Mouse (Mus musculus): ENCODE data around the gene Crb2. TPM values are rescaled to one million over a fixed set of nuclear protein-coding genes. Genes with fewer than 3 reads are reported as not detected.

The Crb2 gene
- total RNA-seq, 1 experiment: 1.7 TPM

DNA sequence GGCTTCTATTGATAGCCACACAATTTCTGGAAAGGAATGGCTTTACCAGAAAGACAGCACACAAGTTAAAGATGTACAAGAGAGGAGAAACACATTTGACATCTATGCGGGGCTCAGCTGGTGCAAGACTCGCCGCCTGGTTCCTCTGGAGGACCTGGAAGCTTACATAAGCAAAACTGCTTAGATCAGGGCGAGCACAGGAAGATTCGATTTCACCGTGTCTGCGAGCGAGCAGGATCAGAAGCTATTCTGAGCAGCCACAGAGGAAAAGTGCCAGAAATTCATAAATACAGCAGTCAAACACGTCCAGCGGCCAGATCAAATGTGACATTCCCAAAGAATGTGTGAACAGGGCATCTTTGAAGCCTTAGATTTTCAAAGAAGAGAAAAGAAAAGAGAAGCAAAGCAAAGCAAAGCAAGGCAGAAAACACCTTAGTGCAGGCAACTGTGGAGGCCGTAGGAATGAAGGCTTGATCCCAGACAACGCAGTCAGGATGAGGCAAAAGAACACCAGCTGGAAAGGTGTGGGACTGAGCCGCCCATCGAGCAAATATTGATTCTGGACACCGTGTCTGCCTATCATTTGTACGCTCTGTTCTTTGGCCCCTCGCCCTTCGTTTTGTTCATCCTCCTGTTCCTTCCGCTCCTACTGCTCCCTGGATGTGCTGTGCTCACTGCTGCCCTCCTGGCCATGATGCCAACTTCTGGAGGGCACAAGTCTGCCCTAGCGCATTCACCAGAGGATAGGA lies 34.1 kb upstream of the Crb2 start:
- DNase-seq (ENCODE audit: low read depth, low spot score): no peak
- H3K4me3 ChIP-seq (ENCODE audit: insufficient read depth in 1 of 2, low read depth in 1 of 2, low read length in 2 of 2, poor library complexity in 1 of 2, severe bottlenecking in 1 of 2): no peak overlapping the region
- TF ChIP-seq HCFC1 (IDR thresholded peaks at IDR 0.05; ENCODE audit: borderline replicate concordance, insufficient read depth, low read length) (no peak), ZC3H11A (IDR thresholded peaks at IDR 0.05; ENCODE audit: borderline replicate concordance, low read depth, low read length) (no peak), CHD2 (IDR thresholded peaks at IDR 0.05; ENCODE audit: low read depth, low read length) (no peak), MAFK (IDR thresholded peaks at IDR 0.05; ENCODE audit: insufficient read depth, low read depth, low read length) (no peak), ZNF384 (IDR thresholded peaks at IDR 0.05; ENCODE audit: low read depth, low read length) (no peak)
- H3K9me3 ChIP-seq (ENCODE audit: control insufficient read depth, insufficient read depth, low read depth, low read length): no peaks in the 10 kb centered on the region
- no peak overlapping the region for H3K9ac ChIP-seq (ENCODE audit: insufficient read depth, low read depth, low read length, poor library complexity, severe bottlenecking)
- in situ Hi-C loops (cut with MboI; ENCODE audit: low sequenced_read_pairs in 2 of 2, unreplicated experiment in 2 of 2): no loop called here
- H3K36me3 ChIP-seq (ENCODE audit: control insufficient read depth, insufficient read depth, low read length, poor library complexity, severe bottlenecking): no peaks in the 10 kb centered on the region
- no peaks in the 10 kb centered on the region for H3K4me1 ChIP-seq (ENCODE audit: control insufficient read depth in 2 of 2, insufficient read depth in 2 of 2, low read length in 2 of 2, poor library complexity in 1 of 2)
- no peak overlapping the region for H3K27ac ChIP-seq (ENCODE audit: insufficient read depth, low read depth, low read length, poor library complexity, severe bottlenecking)

- no peak overlapping the region for H3K4me3 ChIP-seq (ENCODE audit: insufficient read depth in 1 of 2, low read depth in 1 of 2, low read length in 2 of 2, poor library complexity in 1 of 2, severe bottlenecking in 1 of 2)
- H3K9me3 ChIP-seq (ENCODE audit: control insufficient read depth, insufficient read depth, low read depth, low read length): no peaks in the 10 kb centered on the region
- DNase-seq (ENCODE audit: low read depth, low spot score): no peak
- peaks cover 0 to 3% of the 10 kb centered on the region in 2 experiments; a peak in 1 of 4 replicates for H3K4me1 ChIP-seq (ENCODE audit: control insufficient read depth in 2 of 2, insufficient read depth in 2 of 2, low read length in 2 of 2, poor library complexity in 1 of 2)
- H3K27ac ChIP-seq (ENCODE audit: insufficient read depth, low read depth, low read length, poor library complexity, severe bottlenecking): no peak overlapping the region
- no peak overlapping the region for H3K9ac ChIP-seq (ENCODE audit: insufficient read depth, low read depth, low read length, poor library complexity, severe bottlenecking)
- TF ChIP-seq ZNF384 (IDR thresholded peaks at IDR 0.05; ENCODE audit: low read depth, low read length): no peak
- TF ChIP-seq HCFC1 (IDR thresholded peaks at IDR 0.05; ENCODE audit: borderline replicate concordance, insufficient read depth, low read length): no peak
- TF ChIP-seq CHD2 (IDR thresholded peaks at IDR 0.05; ENCODE audit: low read depth, low read length): no peak
- no peaks in the 10 kb centered on the region for H3K36me3 ChIP-seq (ENCODE audit: control insufficient read depth, insufficient read depth, low read length, poor library complexity, severe bottlenecking)
- in situ Hi-C loops (cut with MboI; ENCODE audit: low sequenced_read_pairs in 2 of 2, unreplicated experiment in 2 of 2): no loop called here
These were observed 31.2 kb upstream of the Crb2 start for GRCm38 (mm10) chr2:37744773-37745395.

GRCm38 (mm10) chr2:37746293-37747049 lies 29.6 kb upstream of the Crb2 start:
- in situ Hi-C loops (cut with MboI; ENCODE audit: low sequenced_read_pairs in 2 of 2, unreplicated experiment in 2 of 2): no loop called here
- Histone ChIP-seq H3K9me3 (ENCODE audit: control insufficient read depth, insufficient read depth, low read depth, low read length) (no peaks in the 10 kb centered on the region), H3K36me3 (ENCODE audit: control insufficient read depth, insufficient read depth, low read length, poor library complexity, severe bottlenecking) (no peaks in the 10 kb centered on the region), H3K27ac (ENCODE audit: insufficient read depth, low read depth, low read length, poor library complexity, severe bottlenecking) (no peak overlapping the region), H3K4me3 (ENCODE audit: insufficient read depth in 1 of 2, low read depth in 1 of 2, low read length in 2 of 2, poor library complexity in 1 of 2, severe bottlenecking in 1 of 2) (no peak overlapping the region), H3K9ac (ENCODE audit: insufficient read depth, low read depth, low read length, poor library complexity, severe bottlenecking) (no peak overlapping the region), H3K4me1 (ENCODE audit: control insufficient read depth in 2 of 2, insufficient read depth in 2 of 2, low read length in 2 of 2, poor library complexity in 1 of 2) (peaks cover 0 to 3% of the 10 kb centered on the region in 2 experiments; a peak in 1 of 4 replicates)
- no peak for DNase-seq (ENCODE audit: low read depth, low spot score)
- TF ChIP-seq ZNF384 (IDR thresholded peaks at IDR 0.05; ENCODE audit: low read depth, low read length) (no peak), HCFC1 (IDR thresholded peaks at IDR 0.05; ENCODE audit: borderline replicate concordance, insufficient read depth, low read length) (no peak), MAFK (IDR thresholded peaks at IDR 0.05; ENCODE audit: insufficient read depth, low read depth, low read length) (no peak), ZC3H11A (IDR thresholded peaks at IDR 0.05; ENCODE audit: borderline replicate concordance, low read depth, low read length) (no peak), CHD2 (IDR thresholded peaks at IDR 0.05; ENCODE audit: low read depth, low read length) (no peak)

GRCm38 (mm10) chr2:37747909-37748308 lies 28.1 kb upstream of the Crb2 start:
- Histone ChIP-seq H3K9me3 (ENCODE audit: control insufficient read depth, insufficient read depth, low read depth, low read length) (no peaks in the 10 kb centered on the region), H3K4me3 (ENCODE audit: insufficient read depth in 1 of 2, low read depth in 1 of 2, low read length in 2 of 2, poor library complexity in 1 of 2, severe bottlenecking in 1 of 2) (no peak overlapping the region), H3K27ac (ENCODE audit: insufficient read depth, low read depth, low read length, poor library complexity, severe bottlenecking) (no peak overlapping the region), H3K9ac (ENCODE audit: insufficient read depth, low read depth, low read length, poor library complexity, severe bottlenecking) (no peak overlapping the region), H3K4me1 (ENCODE audit: control insufficient read depth in 2 of 2, insufficient read depth in 2 of 2, low read length in 2 of 2, poor library complexity in 1 of 2) (peaks cover 0 to 3% of the 10 kb centered on the region in 2 experiments; a peak in 1 of 4 replicates), H3K36me3 (ENCODE audit: control insufficient read depth, insufficient read depth, low read length, poor library complexity, severe bottlenecking) (no peaks in the 10 kb centered on the region)
- no peak for TF ChIP-seq ZC3H11A (IDR thresholded peaks at IDR 0.05; ENCODE audit: borderline replicate concordance, low read depth, low read length)
- TF ChIP-seq ZNF384 (IDR thresholded peaks at IDR 0.05; ENCODE audit: low read depth, low read length): no peak
- no peak for TF ChIP-seq MAFK (IDR thresholded peaks at IDR 0.05; ENCODE audit: insufficient read depth, low read depth, low read length)
- TF ChIP-seq CHD2 (IDR thresholded peaks at IDR 0.05; ENCODE audit: low read depth, low read length): no peak
- TF ChIP-seq HCFC1 (IDR thresholded peaks at IDR 0.05; ENCODE audit: borderline replicate concordance, insufficient read depth, low read length): no peak
- no peak for DNase-seq (ENCODE audit: low read depth, low spot score)
- in situ Hi-C loops (cut with MboI; ENCODE audit: low sequenced_read_pairs in 2 of 2, unreplicated experiment in 2 of 2): no loop called here
